Mouse (Mus musculus): ENCODE results near the gene Speer4b.

- TF ChIP-seq CTCF (conservative IDR thresholded peaks at IDR 0.05; ENCODE audit: low read length) (peak; percentile 26), POU5F1 (IDR thresholded peaks at IDR 0.05; ENCODE audit: borderline replicate concordance, low read length) (no peak), NANOG (IDR thresholded peaks at IDR 0.05; ENCODE audit: borderline replicate concordance, low read length) (no peak)
Measured at GRCm38 (mm10) chr5:27544816-27545270, 43.6 kb upstream of the Speer4b start.
